Mouse (Mus musculus): ENCODE results near the gene Hck.
A peak's percentile ranks its signal among the peaks of the same experiment; 100 is the strongest.

Gene Hck

GRCm38 (mm10) chr2:153108313-153109264, at the start of gene Hck:
TSS of gene Hck (plus strand) at chr2:153108468.
- DNase-seq, result peak; percentile 85

- DNase-seq, result no peak
Measured at GRCm38 (mm10) chr2:153060216-153060615, 48.1 kb upstream of the Hck start.

DNA sequence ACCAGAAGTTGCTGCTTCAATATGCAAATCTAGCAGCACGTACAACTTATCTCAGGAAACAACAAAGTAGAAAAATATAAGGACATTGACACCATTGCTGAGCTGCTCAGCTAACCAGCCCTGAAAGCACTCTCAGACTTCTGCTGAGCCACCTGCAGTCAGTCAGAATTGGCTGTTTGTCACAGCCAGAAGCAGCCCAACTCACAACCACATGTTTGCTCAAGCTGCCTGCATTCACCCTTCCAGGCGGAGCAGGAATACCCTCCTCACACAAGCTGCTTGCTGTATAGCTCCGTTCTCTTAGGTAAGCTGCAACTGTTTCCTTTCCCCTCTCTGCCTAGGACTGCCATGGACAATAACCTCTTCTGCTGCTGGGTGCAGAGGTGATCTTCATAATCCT, 44.9 kb upstream of the Hck start:
- DNase-seq, result no peak

DNA sequence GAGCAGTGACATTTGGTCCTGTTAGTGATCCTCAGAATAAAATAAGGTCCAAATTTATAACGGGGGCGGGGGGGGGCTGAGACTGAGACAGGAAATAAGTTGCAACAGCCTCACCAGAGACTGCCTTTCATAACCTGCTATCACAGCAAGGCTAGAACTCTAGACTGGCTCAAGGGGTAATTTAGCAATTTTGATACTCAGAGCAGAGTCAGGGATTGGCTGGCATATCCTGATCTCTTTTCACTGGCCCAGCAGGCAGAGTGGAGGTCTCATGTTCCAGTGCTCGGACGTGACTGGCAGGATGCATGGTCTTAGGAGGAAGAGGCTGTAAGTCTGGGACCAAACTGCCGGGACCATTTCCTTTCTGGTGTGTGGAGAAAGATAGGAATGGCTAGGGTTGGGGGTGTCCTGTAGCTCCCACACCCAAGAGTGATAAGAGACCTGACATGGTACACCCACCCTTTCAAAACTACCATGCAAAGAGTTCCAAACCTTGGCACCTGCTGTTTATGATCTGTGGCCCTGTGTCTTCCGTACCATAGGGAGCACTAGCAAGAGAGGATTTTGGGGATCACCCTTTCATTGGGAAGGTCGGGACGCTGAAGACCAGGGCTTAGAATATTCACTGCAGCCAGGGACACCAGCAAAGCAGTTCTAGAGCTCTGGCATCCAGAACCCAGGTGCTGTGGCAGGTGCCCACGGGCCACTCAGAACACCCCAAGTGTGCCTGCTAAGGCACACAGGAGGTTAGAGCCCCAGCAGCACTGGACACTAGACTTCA, 43.9 kb upstream of the Hck start:
- no peak for DNase-seq

GRCm38 (mm10) chr2:153065747-153066508, 42.3 kb upstream of the Hck start, which contains the start of gene Ccm2l:
TSS of gene Ccm2l (plus strand) at chr2:153065955.
- peak; percentile 86 for DNase-seq

DNA sequence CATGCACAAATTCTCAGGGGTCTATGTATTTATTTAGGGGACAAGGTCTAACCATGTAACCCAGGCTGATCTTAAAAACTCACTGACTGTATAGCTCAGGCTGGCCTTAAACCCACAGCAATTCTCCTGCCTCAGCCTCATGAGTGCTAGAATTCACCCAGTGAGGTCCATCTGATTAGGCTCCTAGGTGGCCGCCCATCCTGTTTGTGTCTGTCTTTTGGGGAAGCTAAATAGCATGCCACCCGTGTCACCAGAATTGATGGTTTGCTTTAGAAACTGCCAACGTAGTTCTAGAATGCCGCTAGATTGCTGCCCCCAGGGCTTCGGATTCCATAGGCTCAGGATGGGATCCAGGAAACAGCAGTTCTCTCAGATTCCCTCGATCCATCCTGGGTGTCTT, 41.3 kb upstream of the Hck start:
- no peak for DNase-seq

DNA sequence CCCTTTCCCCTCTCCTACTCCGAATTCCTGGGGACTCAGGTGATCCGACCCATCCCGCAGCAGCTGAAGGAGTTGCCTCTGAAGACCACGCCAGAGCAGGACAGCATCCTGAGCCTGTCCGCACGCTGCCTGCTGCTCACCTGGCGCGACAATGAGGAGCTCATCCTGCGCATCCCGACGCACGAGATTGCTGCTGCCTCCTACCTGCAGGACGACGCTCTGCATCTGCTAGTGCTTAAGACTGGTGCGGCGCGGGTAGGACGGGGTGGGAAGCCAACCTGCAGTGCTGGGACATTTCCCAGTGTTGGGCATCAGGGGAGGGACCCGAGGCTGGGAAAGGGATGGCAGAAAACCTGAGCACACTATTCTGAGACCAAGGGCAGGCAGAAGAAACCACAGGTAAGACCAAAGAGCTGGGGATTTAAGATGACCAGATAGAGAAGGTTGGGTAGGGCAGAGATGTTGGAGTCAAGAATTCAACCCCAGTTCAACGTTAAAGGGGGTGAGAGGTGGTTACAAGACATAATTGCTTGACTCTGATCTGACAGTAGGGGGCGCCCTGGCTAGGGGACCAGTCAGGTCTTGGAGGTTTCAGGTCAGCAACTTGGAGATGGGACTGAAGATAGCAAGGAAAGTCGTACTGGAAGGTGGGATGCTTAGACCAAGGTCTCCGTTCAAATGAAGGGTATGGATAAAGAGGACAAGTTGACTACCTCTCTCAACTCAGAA, 37.3 kb upstream of the Hck start:
- peak; percentile 55 for DNase-seq

- no peak for DNase-seq
Measured at GRCm38 (mm10) chr2:153071491-153072184, 36.6 kb upstream of the Hck start.

GRCm38 (mm10) chr2:153074651-153075050, 33.6 kb upstream of the Hck start:
- DNase-seq, result no peak

- no peak for DNase-seq
Measured at GRCm38 (mm10) chr2:153075961-153076360, 32.3 kb upstream of the Hck start.

DNA sequence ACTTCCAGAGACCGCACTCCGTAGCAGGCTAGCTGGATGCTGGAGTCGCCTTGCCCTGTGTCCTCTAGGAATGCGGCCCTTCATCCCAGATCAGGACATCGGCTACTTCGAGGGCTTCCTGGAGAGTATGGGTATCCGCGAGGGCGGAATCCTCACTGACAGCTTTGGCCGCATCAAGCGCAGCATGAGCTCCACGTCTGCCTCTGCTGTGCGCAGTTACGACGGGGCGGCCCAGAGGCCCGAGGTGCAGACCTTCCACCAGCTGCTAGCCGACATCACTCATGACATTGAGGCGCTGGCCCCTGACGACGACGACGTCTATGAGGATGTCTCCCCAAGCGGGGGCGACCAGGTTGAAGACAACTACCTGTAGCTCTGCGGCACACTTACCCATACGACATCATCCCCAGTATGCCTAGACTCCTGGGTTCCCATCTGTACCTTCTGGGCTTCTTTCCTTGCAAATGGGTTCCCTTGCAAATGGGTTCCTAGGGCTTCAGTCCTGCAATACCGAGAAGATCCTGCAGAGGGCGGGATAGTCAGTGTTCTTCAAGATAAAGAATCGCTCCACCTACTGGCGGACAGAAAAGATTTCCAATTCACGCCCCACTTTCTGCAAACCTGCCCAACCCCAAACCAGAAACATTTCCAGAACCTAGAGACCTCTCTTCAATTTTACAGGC, 27.3 kb upstream of the Hck start:
- peak; percentile 88 for DNase-seq

DNA sequence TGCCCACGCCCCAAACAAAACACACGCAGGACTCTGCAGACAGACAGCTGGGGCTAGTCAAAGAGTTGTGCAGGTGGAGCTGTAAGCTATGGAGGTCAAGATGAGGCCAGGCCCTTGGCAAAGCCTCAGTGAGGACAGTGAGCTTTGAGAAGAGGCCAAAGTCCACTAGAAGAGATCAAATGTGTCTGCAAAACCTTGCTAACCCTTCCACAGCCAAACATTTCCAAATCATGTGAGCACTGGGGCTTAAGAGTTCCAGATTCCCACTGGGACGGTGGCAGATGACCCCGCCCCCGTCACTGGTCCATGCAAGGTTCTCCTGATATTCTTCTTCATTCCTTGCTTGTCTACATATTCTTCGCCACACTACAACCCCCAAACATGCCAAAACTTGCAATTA, 26.4 kb upstream of the Hck start:
- no peak for DNase-seq

- no peak for DNase-seq
Measured at GRCm38 (mm10) chr2:153083275-153083674, 25.0 kb upstream of the Hck start.

GRCm38 (mm10) chr2:153083824-153084223, 24.4 kb upstream of the Hck start:
- DNase-seq, result no peak

GRCm38 (mm10) chr2:153084261-153084976, 23.8 kb upstream of the Hck start:
- peak; percentile 64 for DNase-seq

DNA sequence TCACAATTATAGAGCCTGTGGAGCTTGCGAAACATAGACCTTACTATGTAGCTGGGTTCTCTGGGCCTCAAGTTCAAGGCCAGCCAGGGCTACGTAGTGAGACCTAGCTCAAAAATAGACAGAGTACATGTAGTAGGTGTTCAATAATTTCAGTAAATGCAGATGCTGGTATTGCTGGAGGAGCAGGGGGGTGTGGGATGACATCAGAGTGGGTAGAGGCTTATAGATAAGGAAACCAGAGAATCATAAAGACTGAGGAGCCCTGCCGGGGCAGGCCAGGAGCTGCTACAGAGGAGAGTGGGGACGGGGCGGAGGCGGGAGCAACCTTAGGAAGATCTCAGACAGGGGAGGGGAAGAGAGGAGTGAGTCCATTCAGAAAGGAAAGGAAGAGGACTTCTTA, 22.7 kb upstream of the Hck start:
- no peak for DNase-seq

DNA sequence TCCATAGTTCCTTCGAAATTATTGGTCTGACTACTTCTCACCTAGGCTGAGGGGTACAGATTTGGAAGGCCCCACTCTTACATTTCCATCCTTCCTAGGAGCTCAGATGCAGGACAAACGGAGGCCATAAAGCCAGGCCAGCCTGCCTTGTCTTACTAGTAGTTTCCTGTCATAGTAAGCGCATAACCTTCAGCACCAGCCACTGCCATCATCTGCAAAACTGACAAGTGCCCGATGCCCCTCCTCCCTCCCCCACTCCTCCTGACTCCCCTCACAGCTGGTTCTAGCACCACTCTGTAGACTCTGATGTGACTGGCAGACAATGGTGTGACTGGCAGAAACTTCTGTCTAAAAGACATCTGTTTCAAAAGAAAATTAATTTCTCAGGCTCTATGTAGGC, 22.1 kb upstream of the Hck start:
- DNase-seq, result no peak

DNA sequence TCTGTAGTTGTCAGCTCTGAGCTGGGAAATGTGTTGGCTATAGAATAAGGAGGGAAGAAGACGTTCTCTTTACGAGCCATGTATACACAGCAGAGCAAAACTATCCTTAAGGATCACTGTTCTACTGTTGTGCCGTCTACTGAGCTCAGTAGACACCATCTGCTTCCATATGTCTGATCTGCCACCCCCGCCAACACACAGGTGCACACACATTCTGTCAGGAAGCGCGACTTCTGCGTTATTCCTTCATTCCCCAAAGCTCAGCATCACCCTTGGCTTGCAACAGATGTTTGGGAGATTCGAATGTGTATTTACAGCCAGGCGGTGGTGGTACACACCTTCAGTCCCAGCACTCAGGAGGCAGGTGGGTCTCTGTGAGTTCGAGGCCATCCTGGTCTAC, 21.2 kb upstream of the Hck start:
- no peak for DNase-seq

DNA sequence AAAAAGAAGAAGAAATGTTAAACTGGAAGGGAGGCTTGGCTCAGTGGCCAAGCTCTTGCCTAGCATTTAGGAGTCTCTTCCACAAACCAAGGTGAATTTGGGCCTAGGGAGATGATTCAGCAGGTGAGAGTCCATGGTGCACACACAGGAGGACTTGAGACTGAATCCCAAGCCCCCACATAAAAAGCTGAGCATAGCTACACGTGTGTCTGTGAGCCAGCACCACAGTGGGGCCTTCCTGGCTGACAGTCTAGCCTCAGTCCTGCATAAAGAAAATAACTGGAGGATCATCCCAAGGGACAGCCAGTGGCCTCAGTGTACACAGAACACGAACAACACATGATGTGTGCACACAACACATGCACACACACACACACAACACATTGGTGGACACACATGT, 19.0 kb upstream of the Hck start:
- DNase-seq, result no peak

DNA sequence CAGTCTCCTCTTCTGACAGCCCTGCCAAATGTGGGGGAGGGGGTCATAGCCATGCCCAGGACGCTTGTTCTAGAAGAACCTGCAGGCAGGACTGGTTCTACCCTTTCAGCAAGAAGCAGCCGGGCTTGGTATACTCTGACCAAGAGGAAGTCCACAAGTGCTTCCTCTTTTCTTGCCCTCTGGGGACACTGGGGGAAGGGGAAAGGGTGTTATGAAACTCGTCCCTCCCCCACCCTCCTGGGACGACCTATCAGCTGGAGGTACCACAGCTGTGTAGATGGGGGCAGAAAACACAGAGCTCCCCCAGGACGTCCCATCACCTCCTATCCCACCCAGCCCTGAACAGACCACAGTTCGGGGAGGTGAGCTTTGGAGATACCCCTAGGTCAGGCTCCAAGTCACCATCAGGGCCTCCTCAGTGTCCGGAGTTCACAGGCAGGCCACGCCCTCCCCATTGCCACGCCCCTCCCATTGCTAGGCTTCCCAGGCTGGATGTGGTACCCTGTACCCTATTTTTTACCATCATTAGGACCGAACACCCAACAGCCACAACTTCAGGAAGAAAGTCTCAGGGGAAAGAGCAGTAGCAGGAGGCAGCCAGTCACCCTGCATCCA, 17.6 kb upstream of the Hck start:
- DNase-seq, result peak; percentile 61
